Mouse (Mus musculus) liver, postnatal 0 days (tissue): ENCODE measurements around the gene Pgm5.

Experiments
- CTCF ChIP-seq: sonication (generic); IDR thresholded peaks from 2 replicates; pipeline ENCODE4 v1.5.1; 2016; ENCODE audit warnings: antibody characterized with exemption, low read depth
- EP300 ChIP-seq: IDR thresholded peaks from 2 replicates; pipeline ENCODE4 v1.6.1; 2016; ENCODE audit warnings: antibody characterized with exemption, low read depth, mild to moderate bottlenecking

GRCm38 (mm10) chr19:24735484-24736128 lies 126.0 kb downstream of the Pgm5 start:
- no peak for TF ChIP-seq CTCF
- TF ChIP-seq EP300: no peak
